In the genomic region with DNA sequence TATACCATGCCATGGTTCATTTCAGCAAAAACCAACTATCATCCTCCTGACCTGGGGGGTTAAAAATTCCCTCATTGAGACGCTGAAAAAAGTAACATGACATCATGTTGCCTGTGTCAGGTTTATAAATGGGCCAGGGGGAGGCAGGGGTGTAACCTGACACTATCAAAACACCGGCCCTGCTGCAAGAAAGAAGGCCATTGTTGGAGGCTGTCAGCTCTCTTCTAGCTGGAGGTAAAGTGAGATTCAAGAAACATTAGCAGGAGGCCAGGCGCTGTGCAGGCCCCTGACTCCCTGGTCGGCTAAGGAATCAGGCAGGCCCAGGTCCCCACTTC, we compare ENCODE assay signal across 10 mouse cellular contexts. TPM values are rescaled to one million over a fixed set of nuclear protein-coding genes. Genes with fewer than 3 reads are reported as not detected.
DNase-seq lines count a peak whose midpoint lies in the region; ATAC-seq lines count a peak whose summit lies in the region.
"Had no signal": no experiment of that assay in that cellular context is flagged by ENCODE, and none has a peak within 500 bp of the region (broad histone marks: within the 10 kb centered on the region; RNA-seq: fewer than 3 reads in every experiment).

No protein-coding gene starts in this region.

- no peak overlapping the region for H3K4me3 ChIP-seq in heart, embryonic 14.5 days (ENCODE audit: control insufficient read depth in 1 of 2, insufficient read depth in 1 of 2, low read depth in 1 of 2, low read length in 2 of 2)
- H3K4me3 ChIP-seq in limb, embryonic 15.5 days: no peak overlapping the region

- DNase-seq in kidney, adult 11 months: peak; percentile 57
- no peak for DNase-seq in kidney, postnatal 10 days
- DNase-seq in embryo, embryonic 11 days: peak; percentile 86
- no peak for DNase-seq in right cerebral cortex, postnatal 4 days
- DNase-seq: gastrocnemius, postnatal 25 days had no signal

- 2% methylated on average over 4 of the region's 4 CpGs for WGBS in heart, embryonic 14.5 days
- WGBS in limb, embryonic 15.5 days: 13% methylated on average over 4 of the region's 4 CpGs

- no peaks in the 10 kb centered on the region for H3K9me3 ChIP-seq in heart, embryonic 14.5 days (ENCODE audit: control insufficient read depth, low read length)
- H3K9me3 ChIP-seq in limb, embryonic 15.5 days: no peaks in the 10 kb centered on the region

- H3K27me3 ChIP-seq in heart, embryonic 14.5 days (ENCODE audit: control insufficient read depth, insufficient read depth, low read length): no peaks in the 10 kb centered on the region
- no peaks in the 10 kb centered on the region for H3K27me3 ChIP-seq in limb, embryonic 15.5 days

- no peaks in the 10 kb centered on the region; the same call in 1 of the 2 replicates for H3K36me3 ChIP-seq in heart, embryonic 14.5 days (ENCODE audit: control insufficient read depth, insufficient read depth, low read length)
- no peaks in the 10 kb centered on the region for H3K36me3 ChIP-seq in limb, embryonic 15.5 days
- H3K36me3 ChIP-seq: G1E had no signal

- H3K9ac ChIP-seq in heart, embryonic 14.5 days (ENCODE audit: low read length): peak overlapping the region; percentile 55
- H3K9ac ChIP-seq in limb, embryonic 15.5 days: no peak overlapping the region

- peak overlapping the region; percentile 37 for H3K4me2 ChIP-seq in heart, embryonic 14.5 days (ENCODE audit: low read length)
- no peak overlapping the region; the same call in 1 of the 2 replicates for H3K4me2 ChIP-seq in limb, embryonic 15.5 days

- peak overlapping the region; percentile 86 to 93 for H3K27ac ChIP-seq in heart, embryonic 14.5 days (replicated peaks in 1 of 2; ENCODE audit: control insufficient read depth in 1 of 2, insufficient read depth in 1 of 2, low read depth in 2 of 2, low read length in 2 of 2)
- 0 out of 2 replicates have a peak overlapping the region, but pooled peaks have one; percentile 43 for H3K27ac ChIP-seq in limb, embryonic 15.5 days

- peak; percentile 62 for ATAC-seq in heart, embryonic 14.5 days (ENCODE audit: insufficient number of reproducible peaks, insufficient read depth, low FRiP score, low read depth)
- no peak for ATAC-seq in limb, embryonic 15.5 days (ENCODE audit: insufficient number of reproducible peaks, low FRiP score, low TSS enrichment, low read depth)
- ATAC-seq in megakaryocyte-erythroid progenitor cell, adult 5-6 weeks (replicated peaks; ENCODE audit: low FRiP score, low TSS enrichment, poor library complexity, severe bottlenecking): no peak
- ATAC-seq in megakaryocyte progenitor cell, adult 5-6 weeks (replicated peaks; ENCODE audit: poor library complexity): no peak

- peaks cover 46 to 65% of the 10 kb centered on the region in 2 experiments for H3K4me1 ChIP-seq in heart, embryonic 14.5 days (ENCODE audit: control insufficient read depth in 2 of 2, insufficient read depth in 2 of 2, low read length in 2 of 2)
- H3K4me1 ChIP-seq in limb, embryonic 15.5 days: peaks cover 64% of the 10 kb centered on the region

RNA-seq across cellular contexts. Expression of gene Pbx1, which starts 49.3 kb away (rescaled TPM):
- 27.3 and 30.7 TPM in 2 replicates for polyA plus RNA-seq in heart, embryonic 14.5 days (2014; fragmentation: Nextera tagmentation; extraction: Ambion mirVana)
- polyA plus RNA-seq in limb, embryonic 15.5 days (2015; fragmentation: Nextera tagmentation; extraction: Ambion mirVana): 18.6 and 25.5 TPM in 2 replicates
- total RNA-seq in megakaryocyte-erythroid progenitor cell, adult 5-6 weeks (2014; fragmentation: Nextera tagmentation): 6.9 and 22.2 TPM in 2 replicates
- 11.0 and 24.8 TPM in 2 replicates for total RNA-seq in megakaryocyte-erythroid progenitor cell, adult 5-6 weeks (2017)
- 7.7 and 10.7 TPM in 2 replicates for total RNA-seq in megakaryocyte progenitor cell, adult 5-6 weeks (2015)
- total RNA-seq in megakaryocyte progenitor cell, adult 5-6 weeks (2017): 2.5 and 5.1 TPM in 2 replicates
- polyA plus RNA-seq: G1E had no signal

Comparison
In these comparisons a context has a peak if more than half of its experiments do, and no peak if none do; other contexts are left out.
1. DNase-seq: peak in kidney, adult 11 months (single experiment) and embryo, embryonic 11 days (single experiment); none in kidney, postnatal 10 days (single experiment) and right cerebral cortex, postnatal 4 days (single experiment).